Mouse (Mus musculus) hindbrain, embryonic 14.5 days (tissue): ENCODE data around the gene Csta1. TPM values are rescaled to one million over a fixed set of nuclear protein-coding genes. Genes with fewer than 3 reads are reported as not detected.
A peak's percentile ranks its signal among the peaks of the same experiment; 100 is the strongest.

ENCODE experiments used
- ATAC-seq: fragments of 200-750 bp; cut with Nextera tagmentation; 2 replicates; pipeline ENCODE4 v1.8.0; 2017; ENCODE audit warnings: moderate number of reproducible peaks, mild to moderate bottlenecking, moderate TSS enrichment, moderate library complexity; ENCODE audit not compliant: low FRiP score
- DNase-seq: peaks from one replicate; pipeline ENCODE4 v3.0.0-alpha.2; 2015; ENCODE audit warnings: low spot score
- H3K27ac ChIP-seq: fragments of 300-500 bp; sonication (generic); 2 replicates; pipeline ENCODE4 v1.5.1; 2014; ENCODE audit warnings: mild to moderate bottlenecking, moderate library complexity
- H3K27me3 ChIP-seq: fragments of 300-500 bp; sonication (generic); 2 replicates; pipeline ENCODE4 v1.6.1; 2014; ENCODE audit warnings: mild to moderate bottlenecking, low read length, mixed read lengths; ENCODE audit not compliant: control insufficient read depth, insufficient read depth
- H3K36me3 ChIP-seq: fragments of 300-500 bp; sonication (generic); replicated peaks from 2 replicates; pipeline ENCODE4 v1.6.1; 2014; ENCODE audit not compliant: control insufficient read depth, insufficient read depth
- H3K4me1 ChIP-seq: fragments of 300-500 bp; sonication (generic); replicated peaks from 2 replicates; pipeline ENCODE4 v1.6.1; 2014; ENCODE audit warnings: antibody characterized with exemption, low read length, mixed read lengths; ENCODE audit not compliant: control insufficient read depth, insufficient read depth
- H3K4me2 ChIP-seq: fragments of 300-500 bp; sonication (generic); replicated peaks from 2 replicates; pipeline ENCODE4 v1.6.1; 2014; ENCODE audit warnings: mild to moderate bottlenecking, moderate library complexity
- H3K4me3 ChIP-seq: fragments of 300-500 bp; sonication (generic); replicated peaks from 2 replicates; pipeline ENCODE4 v1.5.1; 2014; ENCODE audit warnings: mild to moderate bottlenecking, low read length
- H3K9ac ChIP-seq: fragments of 300-500 bp; sonication (generic); 2 replicates; pipeline ENCODE4 v1.6.1; 2014
- H3K9me3 ChIP-seq: fragments of 300-500 bp; sonication (generic); 2 replicates; pipeline ENCODE4 v1.6.1; 2016; ENCODE audit warnings: low read length; ENCODE audit not compliant: control insufficient read depth
- WGBS: fragments of 180-500 bp; shearing (Covaris S2); extraction: QIAGEN DNeasy Blood & Tissue Kit; methylation state at CpG from one replicate; pipeline ENCODE4 v1.1.7; 2014; 5-methylcytosine and 5-hydroxymethylcytosine counted together
- polyA plus RNA-seq: library from polyadenylated mRNA; unstranded; fragments of >200 nt; fragmentation: Nextera tagmentation; extraction: Ambion mirVana; gene quantifications from 2 replicates; pipeline ENCODE4 v1.2.1, GENCODE M21; 2014

Csta1 gene
- polyA plus RNA-seq, 1 experiment from 2014 or later: not detected

DNA sequence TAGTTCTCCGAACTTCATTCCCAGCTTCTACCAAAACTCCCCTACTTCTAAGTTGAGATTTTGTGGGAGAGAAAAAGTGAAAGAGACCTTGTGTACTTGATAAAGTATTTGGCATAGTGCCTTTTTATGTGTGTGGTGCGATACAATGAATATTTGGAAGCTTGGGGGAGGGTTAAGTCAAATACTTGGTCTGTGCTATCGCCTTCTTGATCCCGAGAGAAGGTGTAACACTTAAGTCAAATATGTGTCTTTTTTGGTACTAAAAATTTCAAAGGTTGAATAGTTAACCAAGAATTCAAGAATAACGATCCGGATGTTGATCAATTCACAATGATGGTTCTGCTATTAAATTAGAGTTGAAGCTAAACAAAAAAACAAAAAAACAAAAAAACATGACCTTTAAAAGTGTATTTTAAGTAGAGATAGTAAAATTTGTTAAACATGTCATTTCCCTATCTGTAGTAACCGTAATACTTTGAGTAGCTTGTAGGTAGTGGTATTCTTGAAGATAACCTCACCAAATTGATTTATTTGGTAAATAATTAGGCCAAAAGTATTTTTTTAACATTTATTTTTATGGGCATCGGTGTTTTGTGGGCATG, 58.5 kb downstream of the Csta1 start:
- peak overlapping the region; percentile 100 for H3K27ac ChIP-seq
- H3K36me3 ChIP-seq: no peaks in the 10 kb centered on the region
- DNase-seq: no peak
- H3K9me3 ChIP-seq: no peaks in the 10 kb centered on the region
- H3K4me3 ChIP-seq: peak overlapping the region; percentile 76
- 29% methylated on average over 8 of the region's 8 CpGs for WGBS
- peak overlapping the region; percentile 85 for H3K4me2 ChIP-seq
- no peak for ATAC-seq
- H3K4me1 ChIP-seq: peaks cover 19% of the 10 kb centered on the region
- peak overlapping the region; percentile 90 for H3K9ac ChIP-seq
- no peaks in the 10 kb centered on the region for H3K27me3 ChIP-seq

DNA sequence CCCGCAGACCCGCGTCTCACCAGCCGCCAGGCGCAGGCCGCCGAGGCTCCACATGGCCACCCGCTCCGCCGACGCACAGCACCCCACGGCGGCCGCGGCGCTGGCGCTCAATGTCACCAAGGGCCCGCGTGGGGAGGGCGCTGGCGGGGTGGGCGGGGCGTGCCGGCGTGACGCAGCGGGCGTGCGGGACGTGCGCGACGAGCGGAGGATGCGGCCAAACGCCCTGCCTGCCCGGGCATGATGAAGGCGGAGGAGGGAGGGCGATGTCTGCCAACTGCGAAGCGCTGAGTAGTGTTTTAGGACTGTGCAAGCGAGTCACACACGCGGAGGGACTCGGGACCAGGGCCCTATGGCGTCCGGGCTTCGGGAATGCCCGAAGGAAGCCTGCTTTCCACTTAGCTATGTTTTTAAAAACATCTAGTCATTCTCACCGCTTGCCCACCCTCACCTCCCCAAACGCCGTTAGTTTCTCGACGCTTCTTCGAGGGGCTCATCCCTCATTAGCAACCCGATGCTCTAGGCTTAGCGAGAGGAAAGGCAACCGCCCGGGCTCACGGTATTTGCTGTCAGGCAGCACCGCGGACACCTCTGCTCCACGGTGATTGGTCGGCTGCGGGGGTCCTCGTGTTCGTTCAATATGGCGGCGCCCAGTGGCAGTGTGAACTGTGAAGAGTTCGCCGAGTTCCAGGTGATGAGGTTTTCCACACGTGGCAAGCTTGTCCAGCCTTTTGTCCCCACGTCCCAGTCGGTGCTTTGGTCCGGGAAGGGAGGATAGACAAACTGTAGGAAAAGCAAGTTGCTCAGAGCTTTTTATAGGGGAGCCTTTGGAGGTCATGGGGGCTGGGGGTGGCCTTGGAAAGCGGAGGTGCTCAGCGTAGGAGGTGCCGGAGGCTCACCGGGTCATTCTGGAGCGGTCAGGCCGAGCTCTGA, 59.3 kb downstream of the Csta1 start, which contains the start of the genes Fam162a and Ccdc58:
Fam162a (minus strand) TSS at position 145 of the 930 bp plus-strand sequence.
Ccdc58 (plus strand) TSS at position 236 of the 930 bp plus-strand sequence.
- Histone ChIP-seq H3K9ac (peak within 1 kb of the TSS; percentile 90), H3K9me3 (no peaks in the 10 kb centered on the region), H3K36me3 (no peaks in the 10 kb centered on the region), H3K27ac (peak within 1 kb of the TSS; percentile 100), H3K27me3 (no peaks in the 10 kb centered on the region), H3K4me2 (peak within 1 kb of the TSS; percentile 85), H3K4me1 (peaks cover 19% of the 10 kb centered on the region), H3K4me3 (peak within 1 kb of the TSS; percentile 76)
- WGBS: under 1% methylated on average over 78 of the region's 81 CpGs
- DNase-seq: peak; percentile 90
- ATAC-seq: peak; percentile 97

DNA sequence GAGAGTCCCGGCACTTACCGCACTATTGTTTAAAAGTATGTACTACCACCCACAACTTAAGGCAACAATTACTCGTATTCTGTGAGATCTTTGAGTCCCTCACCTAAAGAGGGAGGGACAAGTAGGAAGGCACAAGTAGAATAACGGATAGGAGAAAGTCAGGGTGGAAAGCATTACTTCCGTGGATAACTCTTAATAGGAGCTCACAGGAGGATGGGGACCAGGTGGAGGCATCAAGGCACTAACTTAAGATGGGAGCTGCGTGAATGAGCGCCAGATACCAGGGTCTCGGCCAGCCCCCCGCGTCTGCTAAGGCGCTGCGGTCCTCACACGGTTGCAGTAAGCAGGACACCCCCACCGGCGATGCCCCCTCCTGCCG, 60.0 kb downstream of the Csta1 start:
- no peaks in the 10 kb centered on the region for H3K36me3 ChIP-seq
- DNase-seq: peak; percentile 27
- H3K9me3 ChIP-seq: no peaks in the 10 kb centered on the region
- peaks cover 19% of the 10 kb centered on the region for H3K4me1 ChIP-seq
- peak overlapping the region; percentile 76 for H3K4me3 ChIP-seq
- no peak for ATAC-seq
- H3K4me2 ChIP-seq: peak overlapping the region; percentile 85
- H3K9ac ChIP-seq: peak overlapping the region; percentile 90
- 0% methylated on average over 16 of the region's 16 CpGs for WGBS
- peak overlapping the region; percentile 100 for H3K27ac ChIP-seq
- no peaks in the 10 kb centered on the region for H3K27me3 ChIP-seq

Other genes with a start within 250 kb of the Csta1 start
- gene Parp9, start 192.8 kb downstream of the Csta1 start, polyA plus RNA-seq: 2.2 and 2.6 TPM in 2 replicates
- 1.2 and 1.7 TPM in 2 replicates for gene Dtx3l, start 192.1 kb downstream of the Csta1 start, polyA plus RNA-seq
- gene Kpna1, start 152.5 kb downstream of the Csta1 start, polyA plus RNA-seq: 90.4 and 105 TPM in 2 replicates
- gene Wdr5b, start 90.1 kb downstream of the Csta1 start, polyA plus RNA-seq: 12.9 and 13.7 TPM in 2 replicates
- gene Fam162a, start 59.6 kb downstream of the Csta1 start, polyA plus RNA-seq: 129 and 139 TPM in 2 replicates
- 25.8 and 26.8 TPM in 2 replicates for gene Ccdc58, start 59.6 kb downstream of the Csta1 start, polyA plus RNA-seq
- gene Stfa2l1, start 25.6 kb upstream of the Csta1 start, polyA plus RNA-seq: 0.60 TPM in 1 of 2 replicates, not detected in the other
- gene Gm5483, start 53.0 kb upstream of the Csta1 start, polyA plus RNA-seq: 0.94 and 0.97 TPM in 2 replicates
- not detected in 2 replicates for gene Gm5416, start 79.2 kb upstream of the Csta1 start, polyA plus RNA-seq
- gene 2010005H15Rik, start 90.2 kb upstream of the Csta1 start, polyA plus RNA-seq: not detected in 2 replicates
- gene Stfa1, start 145.7 kb upstream of the Csta1 start, polyA plus RNA-seq: 1.7 and 3.1 TPM in 2 replicates
- not detected in 2 replicates for gene BC117090, start 203.1 kb upstream of the Csta1 start, polyA plus RNA-seq
- gene BC100530, start 236.5 kb upstream of the Csta1 start, polyA plus RNA-seq: 1.7 and 2.4 TPM in 2 replicates